Mouse (Mus musculus): Measurements from ENCODE around the gene Traf3ip3. TPM values are rescaled to one million over a fixed set of nuclear protein-coding genes. Genes with fewer than 3 reads are reported as not detected.

Traf3ip3 gene
- polyA plus RNA-seq, 1 experiment from 2014 or later, result 1.4 TPM

GRCm38 (mm10) chr1:193130456-193130825, 71.1 kb downstream of the Traf3ip3 start:
- no peaks in the 10 kb centered on the region for H3K27me3 ChIP-seq (ENCODE audit: control insufficient read depth, insufficient read depth, low read length)
- ATAC-seq (ENCODE audit: low FRiP score) (peak; percentile 61), DNase-seq (ENCODE audit: low spot score, missing footprints) (no peak)
- H3K36me3 ChIP-seq (ENCODE audit: control insufficient read depth, insufficient read depth, low read length), result peaks cover 7% of the 10 kb centered on the region; the same call in 1 of the 2 replicates
- H3K4me1 ChIP-seq (ENCODE audit: control insufficient read depth, insufficient read depth, low read length), result peaks cover 8% of the 10 kb centered on the region; the same call in 1 of the 2 replicates
- 26% methylated on average over 11 of the region's 11 CpGs for WGBS
- H3K9ac ChIP-seq (ENCODE audit: low read length), result peak overlapping the region; percentile 47
- H3K9me3 ChIP-seq (ENCODE audit: control insufficient read depth, low read length), result no peaks in the 10 kb centered on the region
- H3K4me2 ChIP-seq, result peak overlapping the region; percentile 48
- H3K27ac ChIP-seq (ENCODE audit: low read depth, low read length), result no peak overlapping the region
- H3K4me3 ChIP-seq (ENCODE audit: low read depth, low read length), result peak overlapping the region; percentile 88

DNA sequence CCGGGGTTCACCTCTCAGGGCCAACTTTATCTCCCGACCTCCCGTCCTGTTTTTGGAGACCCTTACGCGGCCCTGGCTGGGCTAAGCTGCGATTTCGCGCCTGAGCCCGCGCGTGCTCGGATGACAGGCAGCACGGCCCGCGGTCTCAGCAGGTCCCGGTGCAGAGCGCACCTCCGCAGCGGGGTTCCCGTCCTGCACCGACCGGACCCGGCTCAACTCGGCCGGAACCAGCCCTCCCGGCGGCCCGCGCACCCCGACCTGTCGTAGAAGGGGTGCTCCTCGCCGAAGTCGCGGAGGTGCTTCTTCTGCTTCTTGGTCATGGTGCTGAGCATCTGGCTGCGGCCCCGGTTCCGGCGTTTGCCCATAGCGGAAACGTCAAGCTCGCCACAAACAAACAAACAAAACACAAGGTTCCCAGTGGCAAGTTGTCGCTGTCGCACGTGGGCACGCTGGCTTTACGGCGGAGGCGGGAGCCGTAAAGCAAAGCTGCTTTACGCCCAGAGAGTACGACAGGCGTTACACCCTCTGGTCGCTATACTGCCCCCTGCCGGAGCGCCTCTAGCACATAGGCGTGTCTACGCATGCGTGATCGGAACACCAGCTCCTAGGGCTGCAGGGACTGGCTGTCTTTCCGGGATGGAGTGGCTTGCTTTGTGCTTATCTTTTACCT, 71.6 kb downstream of the Traf3ip3 start, which contains the start of gene Diexf:
Gene Diexf, minus strand, starts transcription at position 487 of the 670 bp plus-strand sequence.
- peak; percentile 100 for DNase-seq (ENCODE audit: low spot score, missing footprints)
- peak within 1 kb of the TSS; percentile 78 for H3K9ac ChIP-seq (ENCODE audit: low read length)
- H3K36me3 ChIP-seq (ENCODE audit: control insufficient read depth, insufficient read depth, low read length), result peaks cover 7% of the 10 kb centered on the region; the same call in 1 of the 2 replicates
- H3K4me2 ChIP-seq, result peak within 1 kb of the TSS; percentile 50
- peak within 1 kb of the TSS; percentile 88 for H3K4me3 ChIP-seq (ENCODE audit: low read depth, low read length)
- no peaks in the 10 kb centered on the region for H3K27me3 ChIP-seq (ENCODE audit: control insufficient read depth, insufficient read depth, low read length)
- H3K27ac ChIP-seq (ENCODE audit: low read depth, low read length), result no peak within 1 kb of the TSS
- under 1% methylated on average over 61 of the region's 61 CpGs for WGBS
- ATAC-seq (ENCODE audit: low FRiP score), result peak; percentile 94
- H3K4me1 ChIP-seq (ENCODE audit: control insufficient read depth, insufficient read depth, low read length), result peaks cover 8% of the 10 kb centered on the region; the same call in 1 of the 2 replicates
- H3K9me3 ChIP-seq (ENCODE audit: control insufficient read depth, low read length), result no peaks in the 10 kb centered on the region

DNA sequence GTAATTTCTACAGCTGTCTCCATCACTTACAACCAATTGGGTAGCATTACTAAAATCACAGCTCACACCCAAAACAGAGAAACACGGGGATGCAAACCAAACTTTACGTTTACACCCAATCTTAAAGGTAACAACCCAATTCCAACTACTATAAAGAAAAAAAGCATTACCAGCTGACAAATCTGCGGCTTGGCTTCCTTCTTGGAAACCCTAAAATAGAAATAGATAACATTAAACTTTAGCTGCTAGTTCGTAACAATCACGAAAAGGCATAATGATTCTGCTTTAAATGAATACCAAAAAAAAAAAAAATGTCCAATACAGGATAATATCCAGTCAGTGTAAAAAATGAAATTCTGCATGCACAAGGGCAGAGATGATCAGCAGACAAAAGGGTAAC, 72.2 kb downstream of the Traf3ip3 start:
- no peaks in the 10 kb centered on the region for H3K9me3 ChIP-seq (ENCODE audit: control insufficient read depth, low read length)
- peak overlapping the region; percentile 88 for H3K4me3 ChIP-seq (ENCODE audit: low read depth, low read length)
- DNase-seq (ENCODE audit: low spot score, missing footprints), result peak; percentile 66
- ATAC-seq (ENCODE audit: low FRiP score), result no peak
- H3K9ac ChIP-seq (ENCODE audit: low read length), result peak overlapping the region; percentile 78
- WGBS, result 28% methylated on average over 5 of the region's 5 CpGs
- H3K27ac ChIP-seq (ENCODE audit: low read depth, low read length), result no peak overlapping the region
- peak overlapping the region; percentile 50 for H3K4me2 ChIP-seq
- peaks cover 8% of the 10 kb centered on the region; the same call in 1 of the 2 replicates for H3K4me1 ChIP-seq (ENCODE audit: control insufficient read depth, insufficient read depth, low read length)
- H3K27me3 ChIP-seq (ENCODE audit: control insufficient read depth, insufficient read depth, low read length), result no peaks in the 10 kb centered on the region
- peaks cover 7% of the 10 kb centered on the region; the same call in 1 of the 2 replicates for H3K36me3 ChIP-seq (ENCODE audit: control insufficient read depth, insufficient read depth, low read length)

GRCm38 (mm10) chr1:193128055-193128454, 73.4 kb downstream of the Traf3ip3 start:
- H3K27me3 ChIP-seq (ENCODE audit: control insufficient read depth, insufficient read depth, low read length), result no peaks in the 10 kb centered on the region
- H3K27ac ChIP-seq (ENCODE audit: low read depth, low read length), result no peak overlapping the region
- no peak overlapping the region for H3K4me2 ChIP-seq
- H3K36me3 ChIP-seq (ENCODE audit: control insufficient read depth, insufficient read depth, low read length), result peaks cover 7% of the 10 kb centered on the region; the same call in 1 of the 2 replicates
- H3K4me3 ChIP-seq (ENCODE audit: low read depth, low read length), result no peak overlapping the region
- H3K4me1 ChIP-seq (ENCODE audit: control insufficient read depth, insufficient read depth, low read length), result peaks cover 8% of the 10 kb centered on the region; the same call in 1 of the 2 replicates
- ATAC-seq (ENCODE audit: low FRiP score) (no peak), DNase-seq (ENCODE audit: low spot score, missing footprints) (peak; percentile 45)
- no peaks in the 10 kb centered on the region for H3K9me3 ChIP-seq (ENCODE audit: control insufficient read depth, low read length)
- H3K9ac ChIP-seq (ENCODE audit: low read length), result no peak overlapping the region
- 94% methylated on average over 6 of the region's 6 CpGs for whole genome bisulfite sequencing

- Histone ChIP-seq H3K4me3 (ENCODE audit: low read depth, low read length) (no peak overlapping the region), H3K9me3 (ENCODE audit: control insufficient read depth, low read length) (no peaks in the 10 kb centered on the region), H3K4me2 (no peak overlapping the region), H3K27ac (ENCODE audit: low read depth, low read length) (no peak overlapping the region), H3K9ac (ENCODE audit: low read length) (no peak overlapping the region), H3K36me3 (ENCODE audit: control insufficient read depth, insufficient read depth, low read length) (peaks cover 17% of the 10 kb centered on the region), H3K4me1 (ENCODE audit: control insufficient read depth, insufficient read depth, low read length) (peaks cover 8% of the 10 kb centered on the region; the same call in 1 of the 2 replicates), H3K27me3 (ENCODE audit: control insufficient read depth, insufficient read depth, low read length) (no peaks in the 10 kb centered on the region)
- ATAC-seq (ENCODE audit: low FRiP score) (no peak), DNase-seq (ENCODE audit: low spot score, missing footprints) (no peak)
- 85% methylated on average over 4 of the region's 4 CpGs for WGBS
These were observed 75.7 kb downstream of the Traf3ip3 start for GRCm38 (mm10) chr1:193125835-193126234.

Other genes with a start within 250 kb of the Traf3ip3 start
- gene Syt14, start 165.9 kb downstream of the Traf3ip3 start, polyA plus RNA-seq (2014; fragmentation: Nextera tagmentation; extraction: Ambion mirVana), result 6.3 and 6.4 TPM in 2 replicates
- gene Diexf, start 71.4 kb downstream of the Traf3ip3 start, polyA plus RNA-seq (2014; fragmentation: Nextera tagmentation; extraction: Ambion mirVana), result 8.5 and 10.7 TPM in 2 replicates
- gene Irf6, start 48.6 kb downstream of the Traf3ip3 start, polyA plus RNA-seq (2014; fragmentation: Nextera tagmentation; extraction: Ambion mirVana), result 1.5 and 2.8 TPM in 2 replicates
- gene A130010J15Rik, start 33.7 kb downstream of the Traf3ip3 start, polyA plus RNA-seq (2014; fragmentation: Nextera tagmentation; extraction: Ambion mirVana), result 14.9 and 17.9 TPM in 2 replicates
- 0.11 TPM in 1 of 2 replicates, not detected in the other for gene Lamb3, start 6.0 kb upstream of the Traf3ip3 start, polyA plus RNA-seq (2014; fragmentation: Nextera tagmentation; extraction: Ambion mirVana)
- 0.23 TPM in 1 of 2 replicates, not detected in the other for gene Hsd11b1, start 62.4 kb upstream of the Traf3ip3 start, polyA plus RNA-seq (2014; fragmentation: Nextera tagmentation; extraction: Ambion mirVana)
- gene G0s2, start 71.5 kb upstream of the Traf3ip3 start, polyA plus RNA-seq (2014; fragmentation: Nextera tagmentation; extraction: Ambion mirVana), result 7.9 and 11.4 TPM in 2 replicates
- gene Camk1g, start 168.6 kb upstream of the Traf3ip3 start, polyA plus RNA-seq (2014; fragmentation: Nextera tagmentation; extraction: Ambion mirVana), result 17.1 and 20.1 TPM in 2 replicates